Mouse (Mus musculus) brain, embryonic 14.5 days (tissue): ENCODE results near the gene Zp1.

ENCODE experiments used
- CTCF ChIP-seq: fragments of 200-500 bp; IDR thresholded peaks from 2 replicates; pipeline ENCODE4 v1.5.1; 2012; ENCODE audit warnings: inconsistent platforms, mild to moderate bottlenecking, moderate library complexity, borderline replicate concordance; ENCODE audit not compliant: insufficient read depth, insufficient read length; ENCODE audit errors: extremely low read depth
- POLR2A ChIP-seq: fragments of 200-500 bp; IDR thresholded peaks from 2 replicates; pipeline ENCODE4 v1.6.1; 2012; ENCODE audit warnings: mild to moderate bottlenecking, inconsistent platforms, borderline replicate concordance; ENCODE audit not compliant: poor library complexity, insufficient read depth, insufficient read length, severe bottlenecking; ENCODE audit errors: extremely low read depth

- TF ChIP-seq POLR2A (no peak), CTCF (no peak)
These were observed 19.4 kb downstream of the Zp1 start for GRCm38 (mm10) chr19:10901046-10901445.
